Mouse (Mus musculus): ENCODE results near the gene Nup133.

GRCm38 (mm10) chr8:123914635-123915034 is 34.4 kb downstream of the Nup133 start:
- no peak for TF ChIP-seq POLR2A (IDR thresholded peaks at IDR 0.05; ENCODE audit: extremely low read depth, insufficient read depth, low read length)
- TF ChIP-seq CTCF (IDR thresholded peaks at IDR 0.05; ENCODE audit: low read depth, low read length): no peak

All from liver, adult 2 months (tissue).